Mouse (Mus musculus): ENCODE data around the gene Iqcf1.
"Not testable (repeated sequence)": the region's sequence is repeated elsewhere in the genome, so short reads cannot be mapped to it uniquely, and the experiment has no call there.

The Iqcf1 gene

DNA sequence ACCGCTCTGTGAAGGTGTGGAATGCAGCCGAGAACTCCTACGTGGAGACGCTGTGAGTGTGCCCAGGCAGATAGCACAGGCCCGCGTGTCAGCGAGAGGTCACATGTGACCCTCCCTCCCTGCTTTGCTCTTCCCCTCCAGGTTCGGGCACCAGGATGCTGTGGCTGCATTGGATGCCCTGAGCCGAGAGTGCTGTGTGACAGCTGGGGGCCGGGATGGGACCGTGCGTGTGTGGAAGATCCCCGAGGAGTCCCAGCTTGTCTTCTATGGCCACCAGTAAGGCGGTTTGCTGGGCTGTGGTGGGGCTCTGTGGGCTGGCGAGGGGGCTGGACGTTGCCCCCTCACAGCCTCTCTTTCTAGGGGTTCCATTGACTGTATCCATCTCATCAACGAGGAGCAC, 16.2 kb upstream of the Iqcf1 start:
- DNase-seq: no peak

DNA sequence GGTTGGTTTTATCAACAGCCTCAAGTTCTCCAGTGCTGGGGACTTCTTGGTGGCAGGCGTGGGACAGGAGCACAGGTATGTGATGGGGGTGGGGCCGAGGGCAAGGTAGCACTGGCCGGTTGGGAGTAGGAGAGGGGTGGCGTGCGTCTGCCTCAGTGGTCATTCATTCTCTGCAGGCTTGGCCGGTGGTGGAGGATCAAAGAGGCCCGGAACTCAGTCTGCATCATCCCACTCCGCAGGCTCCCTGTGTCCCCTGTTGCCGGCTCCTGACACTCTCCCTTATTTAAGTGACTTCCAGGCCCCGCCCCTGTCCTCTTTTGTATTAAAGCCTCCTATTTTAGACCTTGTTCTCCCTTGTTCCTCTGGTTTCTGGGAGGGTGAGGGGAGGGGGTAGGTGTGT, 14.7 kb upstream of the Iqcf1 start:
- DNase-seq: no peak

DNA sequence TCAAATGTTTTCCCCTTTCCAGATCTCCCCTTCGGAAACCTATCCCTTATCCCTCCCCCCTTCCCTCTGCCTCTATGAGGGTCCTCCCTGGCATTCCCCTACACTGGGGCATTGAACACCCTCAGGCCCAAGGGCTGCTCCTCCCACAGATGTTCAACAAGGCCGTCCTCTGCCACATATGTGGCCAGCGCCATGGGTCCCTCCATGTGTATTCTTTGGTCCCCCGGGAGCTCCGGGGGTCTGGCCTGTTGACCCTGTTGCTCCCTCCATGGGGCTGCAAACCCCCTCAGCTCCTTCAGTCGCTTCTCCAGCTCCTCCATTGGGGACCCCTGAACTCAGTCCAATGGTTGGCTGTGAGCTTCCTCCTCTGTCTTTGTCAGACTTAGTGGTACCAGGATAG, 12.2 kb upstream of the Iqcf1 start:
- not testable (repeated sequence) for DNase-seq

DNA sequence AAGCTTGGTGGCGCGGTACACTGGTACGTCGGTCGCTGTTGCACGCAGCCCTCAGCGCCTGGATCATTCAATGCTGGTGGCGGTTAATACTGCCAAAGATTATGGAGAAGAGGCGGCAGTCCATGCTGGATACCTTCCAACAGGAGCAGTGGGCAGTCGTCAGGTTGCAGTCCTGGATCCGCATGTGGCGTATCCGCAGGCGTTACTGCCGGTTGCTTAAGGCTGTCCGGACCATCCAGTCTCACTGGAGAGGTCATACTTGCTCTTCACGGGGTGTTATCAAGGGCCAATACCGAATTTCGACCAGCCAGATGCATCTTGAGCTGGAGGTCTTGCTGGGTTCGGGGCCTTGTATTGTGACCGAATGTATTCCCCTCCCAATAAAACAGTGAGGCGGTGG, 2.1 kb downstream of the Iqcf1 start:
- DNase-seq: no peak

DNA sequence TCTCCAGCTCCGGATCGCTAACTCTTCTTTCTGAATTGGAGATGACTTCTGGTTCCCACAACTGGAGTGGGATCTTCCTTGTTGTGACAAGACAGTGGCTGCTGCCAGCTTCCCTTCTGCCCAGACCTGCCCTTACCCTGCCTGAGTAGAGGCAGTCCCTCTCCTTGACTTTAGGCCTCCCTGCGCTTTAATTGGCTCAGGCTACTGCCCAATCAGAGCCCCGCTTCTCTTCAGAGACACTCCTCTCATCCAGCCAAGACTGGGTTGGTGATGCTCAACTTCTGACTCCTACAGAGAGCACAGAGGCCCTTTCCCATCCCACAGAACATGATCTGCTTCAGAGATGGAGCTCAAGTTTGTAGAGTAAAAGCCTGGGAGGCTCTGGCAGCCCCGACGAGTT, 4.5 kb downstream of the Iqcf1 start:
- no peak for DNase-seq

DNA sequence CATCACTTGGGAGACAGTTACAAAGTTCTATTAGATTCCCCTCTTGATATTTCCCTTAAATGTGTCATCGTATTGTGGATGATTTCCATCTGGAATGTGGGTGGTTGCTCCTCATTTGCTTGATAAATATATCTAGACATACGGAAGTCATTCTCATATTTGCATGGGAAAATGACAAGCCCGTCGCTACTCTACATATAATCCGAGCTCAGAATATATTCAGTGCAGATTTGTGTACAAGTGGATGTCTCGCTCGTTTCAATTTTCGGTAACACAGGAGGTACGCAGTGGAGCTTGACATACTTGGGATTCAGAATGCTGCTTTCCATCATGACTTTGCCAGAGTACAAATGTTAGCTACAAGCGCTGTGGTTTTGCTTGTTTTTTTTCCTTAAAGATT, 9.6 kb downstream of the Iqcf1 start:
- DNase-seq: no peak

DNA sequence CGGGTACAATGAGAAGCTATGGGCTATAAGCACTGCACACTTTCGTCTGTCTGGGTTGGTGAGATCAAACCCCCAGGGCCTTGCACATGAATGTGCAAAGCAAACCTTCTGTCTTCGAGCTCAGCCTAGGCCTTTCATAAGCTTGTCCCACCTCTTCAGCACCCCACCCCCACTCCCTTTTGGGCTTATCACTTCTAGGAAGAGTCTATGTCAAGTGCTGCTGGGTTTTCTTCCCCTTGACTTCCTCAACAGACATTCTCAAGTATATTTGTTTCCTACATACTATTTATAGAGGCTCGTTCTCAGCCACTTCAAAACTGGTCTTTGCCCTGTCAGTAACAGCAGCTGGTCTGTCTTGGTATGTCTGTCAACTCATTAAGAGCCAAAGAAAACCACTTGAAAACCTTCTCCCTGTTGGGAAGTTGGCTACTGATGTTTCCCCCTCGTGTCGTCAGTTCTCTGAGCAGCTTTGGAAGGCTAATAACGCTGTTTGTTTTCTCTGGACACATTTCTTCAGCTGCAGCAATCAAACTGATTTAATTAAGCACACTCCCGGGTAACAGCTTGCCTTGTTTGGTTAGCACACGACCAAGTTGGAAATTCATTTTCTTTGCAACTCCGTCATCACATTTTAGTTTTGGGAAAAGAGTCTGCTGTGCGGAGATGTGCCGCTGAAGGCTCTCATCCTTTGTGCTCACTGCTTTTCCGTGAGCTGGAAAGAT, 13.1 kb downstream of the Iqcf1 start:
- no peak for DNase-seq

DNA sequence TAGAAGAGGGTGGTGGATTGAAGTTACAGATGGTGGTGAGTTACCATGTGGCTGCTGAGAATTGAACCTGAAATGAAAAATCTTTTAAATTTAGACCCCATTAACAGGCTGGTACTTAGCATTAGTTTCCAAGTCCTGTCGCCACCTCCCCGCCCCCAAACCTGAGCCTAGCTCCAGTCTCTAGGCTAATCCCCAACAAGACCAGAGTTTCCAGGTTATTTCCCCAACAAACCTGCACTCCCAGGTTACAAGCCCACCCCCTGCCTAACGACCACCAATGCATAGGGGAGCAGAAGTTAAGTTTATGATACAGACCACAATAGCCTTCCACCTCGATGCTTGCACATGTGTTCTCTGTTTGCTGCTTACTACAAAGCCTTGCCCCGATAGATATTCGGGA, 13.8 kb downstream of the Iqcf1 start:
- no peak for DNase-seq

DNA sequence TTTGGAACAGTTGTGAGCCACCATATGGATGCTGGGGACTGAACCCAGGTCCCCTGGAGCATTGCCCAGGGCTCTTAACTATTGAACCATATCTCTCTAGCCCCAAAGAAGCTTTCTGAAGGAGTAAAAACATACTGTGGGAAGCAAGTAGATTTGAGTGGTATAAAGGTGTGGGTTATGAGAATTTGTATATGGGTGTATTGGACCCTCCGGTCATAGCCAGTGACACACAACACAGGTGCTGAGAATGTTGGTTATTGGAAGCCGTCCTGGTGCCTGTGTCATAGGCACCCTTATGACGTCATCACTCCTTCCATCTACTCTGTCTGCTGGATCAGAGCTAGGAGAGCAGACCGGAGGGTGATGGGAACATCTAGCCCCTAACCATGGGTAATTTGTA, 14.5 kb downstream of the Iqcf1 start, which contains the start of gene Iqcf5:
TSS of gene Iqcf5 (plus strand) at position 301 of the 400 bp plus-strand sequence.
- no peak for DNase-seq

DNA sequence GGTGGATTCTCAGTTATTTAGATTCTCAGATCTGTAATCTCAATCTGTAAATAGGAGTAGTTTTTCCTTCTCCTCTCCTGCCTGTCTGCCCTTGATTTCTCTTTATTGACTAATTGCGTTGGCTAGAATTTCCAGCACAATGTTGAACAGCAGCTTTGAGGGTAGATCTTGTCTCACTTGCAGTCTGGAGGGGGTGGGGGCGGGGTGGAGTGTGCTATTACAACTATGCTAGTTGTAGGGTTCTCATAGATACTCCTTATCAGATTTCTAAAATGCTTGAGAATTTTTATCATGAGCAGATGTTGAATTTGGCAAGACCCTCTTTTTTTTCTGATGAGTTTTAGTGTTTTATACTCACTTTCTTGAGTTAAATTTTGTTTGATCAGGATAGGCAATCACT, 19.7 kb downstream of the Iqcf1 start:
- no peak for DNase-seq

DNA sequence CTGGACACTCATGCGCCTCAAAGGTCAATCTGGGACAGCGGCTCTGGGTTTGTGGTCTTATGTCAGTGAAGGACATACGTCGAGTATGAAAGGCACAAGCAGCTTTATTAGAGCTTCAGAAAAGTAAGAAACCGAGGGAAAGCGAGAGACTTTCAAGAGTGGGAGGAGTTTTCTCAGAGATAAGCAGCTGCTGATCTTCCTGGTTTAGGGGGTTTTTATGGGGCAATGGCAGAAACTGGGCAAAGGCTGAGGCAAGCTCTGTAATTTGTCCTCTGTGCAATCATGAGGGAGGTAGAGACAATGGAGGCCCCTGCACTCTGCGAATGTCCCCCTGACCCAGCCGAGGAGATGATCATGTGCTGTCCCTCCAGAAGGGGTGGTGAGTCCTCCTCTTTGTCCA, 20.1 kb downstream of the Iqcf1 start:
- DNase-seq: no peak

DNA sequence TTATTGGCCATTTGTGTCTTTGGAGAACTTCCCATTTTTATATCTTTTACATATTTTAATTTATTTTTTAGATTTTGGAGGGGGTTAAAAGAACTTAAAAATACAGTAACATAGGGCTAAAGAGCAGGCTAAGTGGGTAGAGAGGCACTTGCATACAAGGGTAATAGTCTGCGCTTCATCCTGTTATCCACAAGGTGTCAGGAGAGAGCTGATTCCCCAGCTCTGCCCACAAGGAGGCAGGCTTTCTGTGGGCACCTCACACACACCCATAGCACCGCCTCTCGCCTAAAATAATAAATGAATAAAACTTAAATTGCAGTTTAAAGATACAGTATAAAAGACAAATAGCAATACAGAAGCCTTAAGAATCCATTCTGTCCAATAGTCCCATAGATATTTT, 32.1 kb downstream of the Iqcf1 start:
- DNase-seq: no peak

DNA sequence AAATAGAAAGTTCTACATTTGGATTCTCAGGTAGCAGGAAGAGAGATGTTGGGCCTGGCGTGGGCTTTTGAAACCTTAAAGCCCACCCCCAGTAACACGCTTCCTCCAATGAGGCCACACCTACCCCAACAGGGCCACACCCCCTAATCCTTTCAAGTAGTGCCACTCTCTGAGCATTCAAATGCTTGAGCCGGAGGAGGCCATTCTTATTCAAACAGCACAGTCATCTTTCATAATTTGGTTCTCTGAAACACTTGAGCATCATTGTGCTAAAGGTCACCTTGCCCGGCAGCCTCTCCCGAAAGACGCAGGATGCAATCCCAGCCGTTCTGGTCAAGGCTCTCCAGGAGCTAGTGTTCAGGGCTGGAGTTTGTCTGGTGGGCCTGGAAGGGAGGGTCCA, 34.5 kb downstream of the Iqcf1 start:
- no peak for DNase-seq

DNA sequence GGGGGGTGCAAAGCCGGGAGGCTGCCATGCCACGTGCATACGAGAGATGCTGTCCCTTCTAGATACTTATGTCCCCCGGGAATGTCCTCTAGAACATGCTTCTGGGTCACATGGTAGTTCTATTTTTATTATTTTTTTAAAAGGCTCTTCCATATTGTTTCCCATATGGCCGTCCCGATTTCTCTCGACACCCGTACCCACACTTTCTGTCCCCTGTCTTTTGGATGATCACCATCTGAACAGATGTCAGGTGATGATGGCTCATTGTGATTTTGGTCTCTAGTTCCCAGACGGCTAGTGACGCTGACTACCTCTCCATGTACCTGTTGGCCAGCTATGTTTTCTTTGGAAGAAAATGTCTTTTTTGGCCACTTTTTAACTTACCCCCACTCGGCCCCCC, 35.2 kb downstream of the Iqcf1 start:
- no peak for DNase-seq

Measured in right cerebral cortex, postnatal 14 days (tissue).